Mouse (Mus musculus): Measurements from ENCODE around the gene Bsdc1. TPM values are rescaled to one million over a fixed set of nuclear protein-coding genes. Genes with fewer than 3 reads are reported as not detected.
"Not testable (repeated sequence)": the region's sequence is repeated elsewhere in the genome, so short reads cannot be mapped to it uniquely, and the experiment has no call there.

The Bsdc1 gene
- total and polyA plus RNA-seq, 2 experiments from 2014 or later = 25.3 to 55.2 TPM

DNA sequence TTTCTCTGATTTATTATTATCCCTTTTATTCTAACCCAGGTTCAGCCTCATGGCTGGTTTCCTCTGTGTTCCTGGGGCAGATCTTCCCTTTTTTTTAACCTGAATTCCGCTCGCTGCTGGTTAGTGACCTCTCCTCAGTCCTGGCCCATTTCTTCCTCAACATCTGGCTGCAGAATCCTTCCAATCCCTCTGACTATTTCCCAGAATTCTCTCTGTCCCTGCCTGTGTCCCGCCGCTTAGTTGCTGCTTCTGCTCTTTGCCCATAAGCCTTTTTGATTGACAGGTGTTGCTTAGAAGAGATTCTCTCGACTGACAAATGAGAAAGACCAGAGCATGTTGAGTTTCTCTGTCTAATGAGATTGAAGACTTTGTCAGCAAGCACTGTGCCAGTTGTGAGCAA lies 5.3 kb upstream of the Bsdc1 start:
- WGBS = 62% methylated on average over 5 of the region's 5 CpGs
- no peaks in the 10 kb centered on the region for H3K27me3 ChIP-seq (ENCODE audit: insufficient read depth, low read length)
- H3K4me3 ChIP-seq (ENCODE audit: low read length) = no peak overlapping the region
- TF ChIP-seq CTCF (IDR thresholded peaks at IDR 0.05; ENCODE audit: low read depth) = no peak
- H3K9ac ChIP-seq (replicated peaks; ENCODE audit: low read length) = no peak overlapping the region
- no peak for ATAC-seq
- no peak overlapping the region for H3K4me2 ChIP-seq (ENCODE audit: low read depth, low read length)
- no peak for DNase-seq (ENCODE audit: low spot score)
- H3K9me3 ChIP-seq (ENCODE audit: low read length) = no peaks in the 10 kb centered on the region
- no peaks in the 10 kb centered on the region for H3K36me3 ChIP-seq (ENCODE audit: insufficient read depth, low read length)
- no peak overlapping the region for H3K27ac ChIP-seq
- H3K4me1 ChIP-seq (ENCODE audit: insufficient read depth, low read length) = peaks cover 4% of the 10 kb centered on the region; the same call in 1 of the 2 replicates

GRCm38 (mm10) chr4:129457311-129457710 lies 4.1 kb upstream of the Bsdc1 start:
- WGBS = 66% methylated on average over 2 of the region's 2 CpGs
- not testable (repeated sequence) for DNase-seq (ENCODE audit: low spot score); H3K27me3 ChIP-seq (ENCODE audit: insufficient read depth, low read length); ATAC-seq; H3K36me3 ChIP-seq (ENCODE audit: insufficient read depth, low read length); H3K4me2 ChIP-seq (ENCODE audit: low read depth, low read length); H3K9ac ChIP-seq (replicated peaks; ENCODE audit: low read length); H3K27ac ChIP-seq; H3K4me1 ChIP-seq (ENCODE audit: insufficient read depth, low read length); H3K4me3 ChIP-seq (ENCODE audit: low read length); H3K9me3 ChIP-seq (ENCODE audit: low read length)

DNA sequence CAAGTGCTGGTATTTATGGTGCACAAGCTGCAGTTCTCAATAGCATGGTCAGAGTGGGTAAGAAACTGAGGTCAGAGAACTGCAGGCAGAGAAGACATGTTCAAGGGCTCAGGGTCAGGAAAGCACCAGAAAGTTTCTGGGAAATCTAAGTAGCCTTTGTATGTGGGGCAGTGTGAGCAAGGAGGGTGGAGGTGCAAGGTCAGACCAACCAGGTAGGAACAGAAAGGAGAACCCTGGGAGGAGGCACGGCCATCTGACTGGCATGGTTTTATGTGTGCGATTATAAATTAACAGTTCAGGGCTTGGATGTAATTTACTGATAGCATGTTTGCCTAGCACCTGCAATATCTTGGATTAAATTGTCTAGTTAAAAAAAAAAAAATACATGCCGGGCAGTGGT lies 1.7 kb upstream of the Bsdc1 start:
- H3K36me3 ChIP-seq (ENCODE audit: insufficient read depth, low read length) = peaks cover 5% of the 10 kb centered on the region; the same call in 1 of the 2 replicates
- no peak for TF ChIP-seq CTCF (IDR thresholded peaks at IDR 0.05; ENCODE audit: low read depth)
- ATAC-seq (no peak), DNase-seq (ENCODE audit: low spot score) (no peak)
- H3K27me3 ChIP-seq (ENCODE audit: insufficient read depth, low read length) = no peaks in the 10 kb centered on the region
- H3K9me3 ChIP-seq (ENCODE audit: low read length) = no peaks in the 10 kb centered on the region
- no peak overlapping the region for H3K4me2 ChIP-seq (ENCODE audit: low read depth, low read length)
- peaks cover 11% of the 10 kb centered on the region for H3K4me1 ChIP-seq (ENCODE audit: insufficient read depth, low read length)
- no peak overlapping the region for H3K9ac ChIP-seq (replicated peaks; ENCODE audit: low read length)
- no peak overlapping the region for H3K4me3 ChIP-seq (ENCODE audit: low read length)
- H3K27ac ChIP-seq = no peak overlapping the region
- 94% methylated on average over 3 of the region's 3 CpGs for WGBS

- DNase-seq (ENCODE audit: low spot score) (no peak), ATAC-seq (no peak)
- H3K9ac ChIP-seq (replicated peaks; ENCODE audit: low read length) = peak overlapping the region; percentile 61
- H3K36me3 ChIP-seq (ENCODE audit: insufficient read depth, low read length) = peaks cover 14% of the 10 kb centered on the region
- H3K4me2 ChIP-seq (ENCODE audit: low read depth, low read length) = peak overlapping the region; percentile 67
- H3K27me3 ChIP-seq (ENCODE audit: insufficient read depth, low read length) = no peaks in the 10 kb centered on the region
- H3K4me1 ChIP-seq (ENCODE audit: insufficient read depth, low read length) = peaks cover 7% of the 10 kb centered on the region; the same call in 1 of the 2 replicates
- peak overlapping the region; percentile 87 for H3K4me3 ChIP-seq (ENCODE audit: low read length)
- no peaks in the 10 kb centered on the region for H3K9me3 ChIP-seq (ENCODE audit: low read length)
- H3K27ac ChIP-seq = peak overlapping the region; percentile 87
- WGBS = 2% methylated on average over 4 of the region's 4 CpGs
- no peak for TF ChIP-seq CTCF (IDR thresholded peaks at IDR 0.05; ENCODE audit: low read depth)
Measured at GRCm38 (mm10) chr4:129460827-129461182, 576 bp upstream of the Bsdc1 start.

DNA sequence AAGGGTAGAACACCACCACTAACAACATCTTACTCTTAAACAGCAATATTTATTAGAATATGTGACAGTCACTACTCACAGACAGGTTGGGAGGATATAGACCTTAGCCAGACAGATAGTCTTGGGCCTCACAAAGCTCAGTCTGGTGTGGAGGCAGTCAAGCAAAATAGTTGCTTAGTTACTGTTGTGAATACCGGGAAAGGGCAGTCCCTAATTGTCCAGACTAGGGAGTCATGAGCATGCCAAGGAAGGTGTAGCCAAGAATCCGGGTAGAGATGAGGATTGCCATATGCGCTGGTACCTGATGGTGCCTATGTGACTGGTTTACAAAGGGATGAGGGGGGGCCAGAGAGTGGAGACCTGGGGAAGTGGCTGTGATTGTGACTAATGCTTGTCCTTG lies 737 bp downstream of the Bsdc1 start:
- Histone ChIP-seq H3K4me1 (ENCODE audit: insufficient read depth, low read length) (peaks cover 7% of the 10 kb centered on the region; the same call in 1 of the 2 replicates), H3K9ac (replicated peaks; ENCODE audit: low read length) (peak overlapping the region; percentile 75), H3K36me3 (ENCODE audit: insufficient read depth, low read length) (peaks cover 27% of the 10 kb centered on the region), H3K27ac (peak overlapping the region; percentile 76), H3K27me3 (ENCODE audit: insufficient read depth, low read length) (no peaks in the 10 kb centered on the region), H3K4me2 (ENCODE audit: low read depth, low read length) (peak overlapping the region; percentile 69), H3K4me3 (ENCODE audit: low read length) (peak overlapping the region; percentile 87), H3K9me3 (ENCODE audit: low read length) (no peaks in the 10 kb centered on the region)
- DNase-seq (ENCODE audit: low spot score) (no peak), ATAC-seq (no peak)
- WGBS = 35% methylated on average over 3 of the region's 3 CpGs
- no peak for TF ChIP-seq CTCF (IDR thresholded peaks at IDR 0.05; ENCODE audit: low read depth)

GRCm38 (mm10) chr4:129463097-129464059 lies 2.0 kb downstream of the Bsdc1 start:
- WGBS = 88% methylated on average over 24 of the region's 24 CpGs
- no peaks in the 10 kb centered on the region for H3K27me3 ChIP-seq (ENCODE audit: insufficient read depth, low read length)
- no peak overlapping the region for H3K9ac ChIP-seq (replicated peaks; ENCODE audit: low read length)
- H3K4me2 ChIP-seq (ENCODE audit: low read depth, low read length) = no peak overlapping the region
- DNase-seq (ENCODE audit: low spot score) = no peak
- H3K4me1 ChIP-seq (ENCODE audit: insufficient read depth, low read length) = peaks cover 7% of the 10 kb centered on the region; the same call in 1 of the 2 replicates
- peaks cover 40% of the 10 kb centered on the region for H3K36me3 ChIP-seq (ENCODE audit: insufficient read depth, low read length)
- no peaks in the 10 kb centered on the region for H3K9me3 ChIP-seq (ENCODE audit: low read length)
- no peak overlapping the region for H3K4me3 ChIP-seq (ENCODE audit: low read length)
- no peak for ATAC-seq
- no peak for TF ChIP-seq CTCF (IDR thresholded peaks at IDR 0.05; ENCODE audit: low read depth)
- no peak overlapping the region for H3K27ac ChIP-seq

GRCm38 (mm10) chr4:129464286-129464815 lies 3.0 kb downstream of the Bsdc1 start:
- no peak for TF ChIP-seq CTCF (IDR thresholded peaks at IDR 0.05; ENCODE audit: low read depth)
- Histone ChIP-seq H3K4me3 (ENCODE audit: low read length) (no peak overlapping the region), H3K4me2 (ENCODE audit: low read depth, low read length) (no peak overlapping the region), H3K27me3 (ENCODE audit: insufficient read depth, low read length) (no peaks in the 10 kb centered on the region), H3K27ac (no peak overlapping the region), H3K9ac (replicated peaks; ENCODE audit: low read length) (no peak overlapping the region), H3K9me3 (ENCODE audit: low read length) (no peaks in the 10 kb centered on the region), H3K36me3 (ENCODE audit: insufficient read depth, low read length) (peaks cover 48% of the 10 kb centered on the region), H3K4me1 (ENCODE audit: insufficient read depth, low read length) (peaks cover 7% of the 10 kb centered on the region; the same call in 1 of the 2 replicates)
- ATAC-seq (no peak), DNase-seq (ENCODE audit: low spot score) (no peak)
- 79% methylated on average over 4 of the region's 4 CpGs for WGBS

All from hindbrain, postnatal 0 days (tissue).